Mouse (Mus musculus) neutrophil, adult 5-6 weeks (primary cell): ENCODE data around the gene Acsm5. TPM values are rescaled to one million over a fixed set of nuclear protein-coding genes. Genes with fewer than 3 reads are reported as not detected.

ENCODE experiments used
- ATAC-seq: fragments of 151-379, 151-347 bp; 2 replicates; pipeline ENCODE4 v1.8.0; 2017; ENCODE audit warnings: mild to moderate bottlenecking, moderate TSS enrichment; ENCODE audit not compliant: insufficient number of reproducible peaks, poor library complexity, low FRiP score, severe bottlenecking; ENCODE audit errors: extremely low read depth
- total RNA-seq: library from RNA; stranded (forward); fragments of 200-1000 nt; gene quantifications from 2 replicates; pipeline ENCODE4 v1.2.3, GENCODE M21; 2017

The Acsm5 gene
- not detected in 2 replicates for total RNA-seq

- no peak for ATAC-seq
These were observed at the start of gene Acsm5 for GRCm38 (mm10) chr7:119519163-119519562. Gene Acsm5 (plus strand): TSS chr7:119519463.

GRCm38 (mm10) chr7:119476500-119477389, 42.5 kb upstream of the Acsm5 start:
- no peak for ATAC-seq

- no peak for ATAC-seq
These were observed 40.0 kb upstream of the Acsm5 start, which contains the start of gene Umod for GRCm38 (mm10) chr7:119479256-119479655. Gene Umod (minus strand): TSS chr7:119479282.

- no peak for ATAC-seq
These were observed 35.1 kb upstream of the Acsm5 start for GRCm38 (mm10) chr7:119484154-119484553.

GRCm38 (mm10) chr7:119486683-119487082, 32.6 kb upstream of the Acsm5 start:
- ATAC-seq = no peak

GRCm38 (mm10) chr7:119490041-119490780, 29.1 kb upstream of the Acsm5 start:
- ATAC-seq = no peak

- ATAC-seq = no peak
These were observed 8.1 kb upstream of the Acsm5 start for GRCm38 (mm10) chr7:119511143-119511542.

- no peak for ATAC-seq
These were observed 6.2 kb upstream of the Acsm5 start for GRCm38 (mm10) chr7:119513056-119513455.

- no peak for ATAC-seq
These were observed 3.6 kb upstream of the Acsm5 start for GRCm38 (mm10) chr7:119515492-119516271.

- ATAC-seq = no peak
These were observed 3.0 kb upstream of the Acsm5 start for GRCm38 (mm10) chr7:119516272-119516558.

GRCm38 (mm10) chr7:119519654-119520053, 391 bp downstream of the Acsm5 start:
- no peak for ATAC-seq

GRCm38 (mm10) chr7:119521816-119522215, 2.6 kb downstream of the Acsm5 start:
- no peak for ATAC-seq

GRCm38 (mm10) chr7:119522385-119522784, 3.1 kb downstream of the Acsm5 start:
- ATAC-seq = no peak

- no peak for ATAC-seq
These were observed 4.1 kb downstream of the Acsm5 start, which contains the start of gene Pdilt for GRCm38 (mm10) chr7:119523389-119523788. Gene Pdilt (minus strand): TSS chr7:119523489.

- no peak for ATAC-seq
These were observed 6.6 kb downstream of the Acsm5 start for GRCm38 (mm10) chr7:119525881-119526281.

GRCm38 (mm10) chr7:119526486-119526885, 7.2 kb downstream of the Acsm5 start:
- ATAC-seq = no peak

GRCm38 (mm10) chr7:119527135-119527534, 7.9 kb downstream of the Acsm5 start:
- ATAC-seq = no peak

GRCm38 (mm10) chr7:119527548-119527947, 8.3 kb downstream of the Acsm5 start:
- no peak for ATAC-seq

GRCm38 (mm10) chr7:119528617-119529016, 9.4 kb downstream of the Acsm5 start:
- no peak for ATAC-seq
